Mouse (Mus musculus): ENCODE measurements around the gene Slc12a3. TPM values are rescaled to one million over a fixed set of nuclear protein-coding genes. Genes with fewer than 3 reads are reported as not detected.
A peak's percentile ranks its signal among the peaks of the same experiment; 100 is the strongest.
"Not testable (repeated sequence)": the region's sequence is repeated elsewhere in the genome, so short reads cannot be mapped to it uniquely, and the experiment has no call there.

Gene Slc12a3
- polyA plus RNA-seq, 2 experiments from 2014 or later, result not detected

- no peak for ATAC-seq
These were observed 47.6 kb downstream of the Slc12a3 start for GRCm38 (mm10) chr8:94376580-94376979.

- ATAC-seq, result no peak
These were observed 48.0 kb downstream of the Slc12a3 start for GRCm38 (mm10) chr8:94377031-94377430.

DNA sequence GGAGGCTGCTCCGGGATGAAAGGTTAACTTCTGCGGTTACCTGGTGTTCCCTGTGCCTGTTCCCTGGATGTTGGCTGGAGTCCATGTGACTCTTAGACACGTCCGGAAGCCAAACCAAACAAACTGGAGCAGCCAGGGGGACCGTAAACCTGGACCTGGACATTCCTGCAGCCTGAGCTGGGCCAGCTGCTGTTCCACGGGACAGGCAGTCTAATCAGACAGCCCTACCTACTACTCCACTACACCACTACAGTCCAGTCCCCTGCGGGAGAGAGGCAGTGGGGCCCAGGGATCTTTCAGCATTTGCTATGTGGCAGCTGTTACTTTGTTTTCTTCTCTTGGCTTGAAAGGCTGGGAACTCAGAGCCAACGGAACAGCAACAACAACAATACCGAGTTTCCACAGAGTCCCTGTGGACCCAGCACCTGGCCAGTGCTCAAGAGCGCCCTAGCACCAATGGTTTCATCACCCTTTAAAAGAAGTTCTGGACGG, 48.8 kb downstream of the Slc12a3 start:
- ATAC-seq, result no peak

DNA sequence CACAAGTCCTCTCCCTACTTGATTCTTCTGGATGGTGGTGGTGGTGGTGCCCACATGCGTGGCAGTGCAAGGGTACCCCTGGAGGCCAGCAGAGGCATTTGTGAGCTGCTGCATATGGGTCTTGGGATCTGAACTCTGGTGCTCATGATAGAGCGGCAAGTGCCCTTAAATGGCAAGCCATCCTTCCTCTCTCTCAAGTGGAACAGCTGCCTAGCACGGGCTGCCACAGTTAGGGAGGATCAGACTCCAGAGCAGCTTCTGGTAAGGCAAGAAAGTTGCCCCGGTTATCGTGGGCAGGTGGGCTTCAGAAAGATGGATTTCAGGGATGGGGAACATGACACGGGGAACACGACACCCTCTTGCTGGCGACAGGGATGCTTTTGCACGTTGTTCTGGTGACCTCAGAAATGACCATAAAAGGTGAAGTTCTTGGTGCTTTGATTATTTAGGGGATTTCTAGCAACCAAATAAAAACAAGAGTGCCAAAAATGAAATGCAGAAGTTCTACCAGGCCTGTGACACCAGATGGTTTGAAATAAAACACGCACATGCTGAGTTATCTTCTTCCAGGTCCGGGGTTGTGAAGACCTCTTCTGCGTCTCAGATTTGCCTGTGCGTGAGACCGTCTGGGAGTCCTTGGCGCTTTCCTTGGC, 49.9 kb downstream of the Slc12a3 start:
- ATAC-seq, result no peak

GRCm38 (mm10) chr8:94379686-94380085, 50.7 kb downstream of the Slc12a3 start:
- no peak for ATAC-seq

GRCm38 (mm10) chr8:94384166-94384565, 55.2 kb downstream of the Slc12a3 start:
- no peak for ATAC-seq

- ATAC-seq, result peak; percentile 19
These were observed 56.7 kb downstream of the Slc12a3 start for GRCm38 (mm10) chr8:94385506-94386213.

- peak; percentile 94 for ATAC-seq
These were observed 57.4 kb downstream of the Slc12a3 start, which contains the start of gene Herpud1 for GRCm38 (mm10) chr8:94386214-94387026. Herpud1 (plus strand) TSS chr8:94386438.

DNA sequence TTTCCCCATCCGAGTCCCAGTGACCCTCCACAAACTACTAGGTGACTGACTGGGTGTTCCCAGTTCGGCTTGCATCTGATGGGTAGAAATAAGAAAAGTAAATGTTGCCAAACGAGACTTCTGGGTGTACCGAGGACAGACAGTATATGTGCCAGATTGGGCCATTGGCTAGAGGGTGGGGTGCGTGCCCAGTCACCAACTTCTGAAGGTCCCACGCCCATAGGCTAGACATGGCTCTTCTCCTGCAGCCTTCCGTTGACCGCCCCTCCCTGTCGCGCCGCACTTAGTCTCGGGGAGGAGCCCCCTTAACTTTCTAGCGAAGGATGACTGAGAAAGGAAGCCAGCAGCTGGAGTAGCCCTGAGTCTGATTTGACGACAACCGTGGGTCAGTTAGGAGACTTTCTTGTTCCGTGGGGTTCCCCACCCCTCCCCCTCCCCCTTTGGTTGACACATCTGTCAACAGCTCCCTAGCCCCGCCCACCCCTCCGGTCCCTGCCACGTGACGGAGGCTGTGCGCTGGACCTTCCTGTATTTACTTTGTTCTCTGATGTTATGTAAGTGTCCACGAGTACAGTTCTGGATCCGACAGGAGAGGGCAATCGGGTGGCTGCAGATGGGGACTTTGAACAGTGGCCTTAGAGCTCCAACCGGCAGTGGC, 58.2 kb downstream of the Slc12a3 start:
- peak; percentile 7 for ATAC-seq

- no peak for ATAC-seq
These were observed 58.8 kb downstream of the Slc12a3 start for GRCm38 (mm10) chr8:94387785-94388184.

- ATAC-seq, result no peak
These were observed 60.5 kb downstream of the Slc12a3 start for GRCm38 (mm10) chr8:94389531-94389930.

DNA sequence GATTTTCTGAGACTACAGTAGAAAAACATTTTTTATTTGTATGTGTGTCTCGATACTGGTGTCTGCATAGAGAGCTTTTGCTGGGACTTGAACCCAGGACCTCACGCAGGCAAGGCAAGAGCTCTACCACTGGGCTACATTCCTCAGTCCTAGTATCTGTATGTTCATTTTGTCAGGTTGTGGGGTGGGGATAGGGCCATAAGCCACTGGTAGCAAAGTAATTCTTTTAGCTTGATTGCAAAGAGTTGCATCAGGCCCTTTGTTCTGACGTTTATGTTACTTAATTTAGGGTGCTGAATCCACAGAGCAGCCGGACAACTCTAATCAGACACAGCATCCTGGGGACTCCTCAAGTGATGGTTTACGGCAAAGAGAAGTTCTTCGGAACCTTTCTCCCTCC, 61.4 kb downstream of the Slc12a3 start:
- no peak for ATAC-seq

- no peak for ATAC-seq
These were observed 61.9 kb downstream of the Slc12a3 start for GRCm38 (mm10) chr8:94390910-94391309.

DNA sequence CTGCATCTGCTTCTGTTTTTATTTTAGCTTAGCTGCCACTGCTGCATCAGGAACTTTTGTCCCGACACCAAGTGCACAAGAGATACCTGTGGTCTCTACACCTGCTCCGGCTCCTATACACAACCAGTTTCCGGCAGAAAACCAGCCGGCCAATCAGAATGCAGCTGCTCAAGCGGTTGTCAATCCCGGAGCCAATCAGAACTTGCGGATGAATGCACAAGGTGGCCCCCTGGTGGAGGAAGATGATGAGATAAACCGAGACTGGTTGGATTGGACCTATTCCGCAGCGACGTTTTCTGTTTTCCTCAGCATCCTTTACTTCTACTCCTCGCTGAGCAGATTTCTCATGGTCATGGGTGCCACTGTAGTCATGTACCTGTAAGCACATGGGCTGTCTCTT, 63.1 kb downstream of the Slc12a3 start:
- no peak for ATAC-seq

GRCm38 (mm10) chr8:94392648-94393047, 63.6 kb downstream of the Slc12a3 start:
- ATAC-seq, result no peak

DNA sequence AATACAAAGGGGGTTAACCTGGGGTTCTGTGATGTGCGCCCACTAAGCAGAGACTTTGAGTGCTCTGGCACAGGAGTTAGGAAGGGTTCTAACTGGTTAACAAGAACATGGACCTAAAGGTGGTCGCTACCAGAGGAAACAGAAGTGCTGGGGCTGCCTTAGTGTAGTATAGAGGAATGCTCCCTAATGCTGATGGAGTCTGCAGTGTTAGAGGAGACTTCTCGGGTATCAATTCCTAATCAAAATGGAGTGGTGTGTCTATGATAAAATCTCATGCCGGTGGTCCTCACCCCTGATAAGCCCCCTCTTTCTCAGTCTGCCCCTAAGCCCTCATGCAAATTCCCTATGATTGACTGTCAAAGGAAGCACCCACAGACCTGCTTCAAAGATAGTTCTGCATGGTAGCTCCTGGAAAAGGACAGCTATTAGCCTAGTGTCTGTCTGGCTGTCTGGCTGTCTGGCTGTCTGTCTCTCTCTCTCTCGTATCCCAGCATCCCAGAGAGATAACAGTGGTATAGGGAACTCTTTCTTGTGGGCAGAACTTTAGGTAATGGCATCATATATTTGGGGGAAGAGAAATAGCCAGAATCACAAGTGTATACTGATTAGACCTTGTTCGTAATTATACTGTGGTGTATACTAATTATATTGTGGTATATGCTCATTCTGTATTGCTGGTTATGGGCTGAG, 67.0 kb downstream of the Slc12a3 start:
- ATAC-seq, result no peak

- peak; percentile 40 for ATAC-seq
These were observed 68.1 kb downstream of the Slc12a3 start for GRCm38 (mm10) chr8:94396964-94397657.

- peak; percentile 74 for ATAC-seq
These were observed 69.6 kb downstream of the Slc12a3 start for GRCm38 (mm10) chr8:94398587-94398986.

DNA sequence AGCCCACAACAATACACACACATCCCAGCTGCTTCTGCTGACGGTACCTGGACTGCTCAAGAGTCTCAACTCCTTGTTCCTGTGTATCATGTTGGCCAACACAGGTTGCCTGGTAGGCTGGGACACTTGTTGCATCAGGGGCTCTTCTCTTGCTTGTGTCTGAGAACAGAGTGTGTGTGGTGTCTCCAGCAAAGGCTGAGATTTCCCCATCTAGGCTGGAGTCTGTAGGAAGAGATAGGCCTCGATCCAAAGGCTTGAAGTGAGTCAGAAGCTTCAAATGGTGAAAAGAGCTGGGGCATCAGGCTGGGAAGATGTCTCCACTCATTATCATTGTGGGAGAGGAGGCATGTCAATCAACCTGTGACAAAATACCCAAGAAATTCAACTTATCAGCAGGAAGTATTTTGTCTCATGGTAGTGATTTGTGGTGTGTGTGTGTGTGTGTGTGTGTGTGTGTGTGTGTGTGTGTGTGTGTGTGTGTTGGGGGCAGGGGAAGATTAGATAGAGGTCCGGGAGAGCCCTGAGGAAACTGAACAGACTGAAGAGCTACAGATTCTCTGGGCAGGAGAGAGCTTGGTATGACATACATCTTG, 70.5 kb downstream of the Slc12a3 start:
- no peak for ATAC-seq

- ATAC-seq, result not testable (repeated sequence)
These were observed 71.0 kb downstream of the Slc12a3 start for GRCm38 (mm10) chr8:94399957-94400356.

All from activated CD4-positive, CD25-positive, alpha-beta regulatory T cell, adult 4 months (primary cell).